Mouse (Mus musculus) gastrocnemius, adult 18-20 months (tissue): ENCODE results near the gene Nudt3. TPM values are rescaled to one million over a fixed set of nuclear protein-coding genes. Genes with fewer than 3 reads are reported as not detected.

Experiments
- DNase-seq: peaks from one replicate; pipeline ENCODE4 v3.0.0; 2021; ENCODE audit warnings: low spot score
- total RNA-seq, 2 experiments: library from RNA; stranded (reverse); gene quantifications; 2 replicates each; pipeline ENCODE4 v1.2.3; 2021

The Nudt3 gene
- total RNA-seq, 2 experiments from 2014 or later: 249 to 272 TPM

GRCm38 (mm10) chr17:27551393-27551940 is 71.8 kb downstream of the Nudt3 start:
- no peak for DNase-seq

- no peak for DNase-seq
Measured at GRCm38 (mm10) chr17:27549234-27549633, 74.1 kb downstream of the Nudt3 start.

GRCm38 (mm10) chr17:27547253-27547868 is 75.9 kb downstream of the Nudt3 start:
- DNase-seq: peak; percentile 60

- DNase-seq: no peak
Measured at GRCm38 (mm10) chr17:27546574-27547085, 76.7 kb downstream of the Nudt3 start.

- DNase-seq: no peak
Measured at GRCm38 (mm10) chr17:27545991-27546390, 77.3 kb downstream of the Nudt3 start.

- no peak for DNase-seq
Measured at GRCm38 (mm10) chr17:27544551-27544950, 78.7 kb downstream of the Nudt3 start.

GRCm38 (mm10) chr17:27541984-27542383 is 81.3 kb downstream of the Nudt3 start:
- DNase-seq: no peak

- no peak for DNase-seq
Measured at GRCm38 (mm10) chr17:27541261-27541660, 82.0 kb downstream of the Nudt3 start.

GRCm38 (mm10) chr17:27534718-27535117 is 88.6 kb downstream of the Nudt3 start:
- DNase-seq: peak; percentile 90

- no peak for DNase-seq
Measured at GRCm38 (mm10) chr17:27533354-27533753, 89.9 kb downstream of the Nudt3 start.

GRCm38 (mm10) chr17:27532095-27532494 is 91.2 kb downstream of the Nudt3 start:
- no peak for DNase-seq

Other genes with a start within 250 kb of the Nudt3 start
- under 1 TPM in 1 of 2 experiments, not detected in 1; 0.07 TPM for gene Grm4, start 102.1 kb downstream of the Nudt3 start, total RNA-seq
- gene Hmga1, start 67.0 kb downstream of the Nudt3 start, total RNA-seq: 10 to 100 TPM; 31.9 to 32.7 TPM
- gene AI413582, start 57.7 kb downstream of the Nudt3 start, total RNA-seq: 1 to 10 TPM; 2.8 to 4.0 TPM
- 1 to 10 TPM in 1 of 2 experiments, not detected in 1; 1.5 TPM for gene RPS10-NUDT3, start 11.7 kb upstream of the Nudt3 start, total RNA-seq
- 100 to 1,000 TPM; 400 to 411 TPM for gene Rps10, start 13.2 kb upstream of the Nudt3 start, total RNA-seq
- gene Pacsin1, start 32.0 kb upstream of the Nudt3 start, total RNA-seq: under 1 TPM in 1 of 2 experiments, not detected in 1; 0.33 TPM
- gene Spdef, start 105.5 kb upstream of the Nudt3 start, total RNA-seq: not detected
- 100 to 1,000 TPM; 211 to 222 TPM for gene D17Wsu92e, start 197.2 kb upstream of the Nudt3 start, total RNA-seq
- 10 to 100 TPM; 66.9 to 69.7 TPM for gene Snrpc, start 214.7 kb upstream of the Nudt3 start, total RNA-seq
- gene Uhrf1bp1, start 232.9 kb upstream of the Nudt3 start, total RNA-seq: 10 to 100 TPM; 23.7 to 26.1 TPM